Mouse (Mus musculus): ENCODE data around the gene Zic1. TPM values are rescaled to one million over a fixed set of nuclear protein-coding genes. Genes with fewer than 3 reads are reported as not detected.

Gene Zic1
- not detected in 2 replicates for total RNA-seq (2021)
- long read RNA-seq = 0 reads

- no peak for DNase-seq
Measured at GRCm38 (mm10) chr9:91365664-91366063, at the start of gene Zic1. Gene Zic1, minus strand, starts transcription at chr9:91365810.

- DNase-seq = no peak
Measured at GRCm38 (mm10) chr9:91414007-91414661, 48.5 kb upstream of the Zic1 start.

DNA sequence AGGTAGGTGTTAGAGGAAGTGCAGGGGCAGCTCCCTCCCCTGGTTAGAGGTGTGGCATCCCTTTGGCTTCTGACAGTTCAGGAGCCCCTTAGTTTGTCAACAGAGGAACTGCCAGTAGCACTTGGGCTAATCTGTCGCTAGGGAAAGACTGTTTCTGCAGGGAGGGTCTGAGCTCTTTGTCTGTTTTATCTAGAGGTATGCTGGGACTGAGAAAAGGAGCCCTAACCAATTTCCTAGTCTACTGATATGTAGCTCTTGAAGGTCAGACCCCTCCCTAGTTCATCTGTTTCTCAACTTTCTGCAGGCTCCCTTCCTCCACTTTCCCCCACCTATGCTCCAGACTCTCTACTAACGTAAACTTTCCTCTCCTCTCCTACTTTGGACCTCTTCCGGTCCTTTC lies 44.2 kb upstream of the Zic1 start:
- no peak for DNase-seq

DNA sequence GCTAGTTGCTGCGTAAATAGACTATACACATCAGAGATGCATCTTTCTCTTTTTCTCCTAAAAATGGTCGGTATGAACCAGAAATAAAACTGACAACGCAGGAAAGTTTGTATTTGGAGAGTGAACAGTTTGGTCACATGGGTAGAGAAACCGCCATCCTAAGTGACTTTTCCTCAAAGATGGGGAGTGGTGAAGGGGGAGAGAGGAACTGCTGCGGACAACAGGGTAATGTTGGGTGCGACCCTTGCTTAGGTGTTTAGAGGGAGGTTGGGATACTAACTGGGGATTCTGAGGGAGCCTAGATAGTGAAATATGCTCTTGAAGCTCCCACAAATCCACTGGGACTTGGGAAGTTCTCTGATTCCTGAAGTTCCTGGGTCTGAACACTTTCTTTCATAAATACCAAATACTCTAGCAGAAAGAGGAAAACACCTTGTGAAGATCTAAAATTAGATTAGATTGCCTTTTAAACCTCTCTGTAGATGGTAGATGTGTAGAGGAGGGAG lies 40.7 kb upstream of the Zic1 start:
- DNase-seq = no peak

DNA sequence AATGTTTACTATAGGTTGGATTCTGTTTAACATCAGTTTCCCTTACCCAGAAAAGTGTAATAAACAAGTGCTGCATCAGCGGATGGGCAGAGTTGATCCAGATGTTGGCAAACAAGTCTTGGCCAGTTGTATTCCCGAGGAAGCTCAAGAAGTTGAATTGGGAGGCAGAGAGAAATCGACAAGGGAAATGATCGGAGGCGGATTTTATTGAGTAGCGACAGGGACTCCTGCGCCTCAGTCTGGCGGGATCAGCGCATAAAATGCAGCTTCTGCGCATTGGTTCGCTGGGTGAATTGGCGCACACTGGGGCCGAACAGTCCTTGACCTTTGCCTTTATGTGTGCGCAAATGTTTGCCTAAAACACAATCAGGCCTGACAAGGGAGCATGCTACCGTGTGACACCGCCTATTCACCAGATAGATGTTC lies 40.2 kb upstream of the Zic1 start:
- DNase-seq = no peak

DNA sequence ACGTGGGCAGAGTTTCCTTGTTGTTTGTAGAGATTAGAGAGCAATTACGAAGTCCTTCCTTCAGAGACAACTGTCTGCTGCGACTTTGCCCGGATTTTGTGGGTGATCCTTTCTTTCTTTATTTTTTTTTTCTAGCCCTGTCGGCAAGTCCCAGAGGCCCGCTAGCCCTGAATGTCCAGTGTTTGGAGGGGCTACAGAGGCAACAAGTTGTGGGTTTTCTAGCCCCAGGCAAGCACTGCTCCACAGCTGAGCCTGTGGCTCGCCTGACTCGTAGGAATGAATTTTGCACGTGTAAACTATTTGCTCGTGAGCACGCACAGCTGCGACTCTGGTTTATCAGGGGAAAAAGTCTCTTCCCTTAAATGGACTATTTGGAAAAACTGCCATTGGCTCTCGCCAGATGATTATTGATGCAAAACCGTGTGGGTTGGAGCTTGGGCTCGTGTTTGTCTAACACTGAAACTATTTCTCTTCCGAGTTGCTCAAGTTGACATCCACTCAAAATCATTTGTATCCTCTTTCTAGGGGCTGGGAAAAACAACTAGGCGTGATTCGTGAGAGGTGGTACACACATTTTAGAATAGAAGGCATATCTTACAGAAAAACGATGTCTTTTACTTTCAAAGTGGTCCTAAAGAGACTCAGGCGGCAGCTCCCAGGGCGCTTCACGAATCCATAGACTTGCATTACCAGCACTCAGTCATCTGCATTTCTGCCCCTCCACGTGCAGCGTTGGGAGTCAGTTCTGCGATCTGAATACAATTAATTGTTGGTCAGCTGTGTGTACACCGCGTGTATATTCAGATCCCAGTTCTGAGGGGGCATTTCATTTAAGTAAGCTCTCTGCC lies 39.5 kb upstream of the Zic1 start:
- DNase-seq = no peak

DNA sequence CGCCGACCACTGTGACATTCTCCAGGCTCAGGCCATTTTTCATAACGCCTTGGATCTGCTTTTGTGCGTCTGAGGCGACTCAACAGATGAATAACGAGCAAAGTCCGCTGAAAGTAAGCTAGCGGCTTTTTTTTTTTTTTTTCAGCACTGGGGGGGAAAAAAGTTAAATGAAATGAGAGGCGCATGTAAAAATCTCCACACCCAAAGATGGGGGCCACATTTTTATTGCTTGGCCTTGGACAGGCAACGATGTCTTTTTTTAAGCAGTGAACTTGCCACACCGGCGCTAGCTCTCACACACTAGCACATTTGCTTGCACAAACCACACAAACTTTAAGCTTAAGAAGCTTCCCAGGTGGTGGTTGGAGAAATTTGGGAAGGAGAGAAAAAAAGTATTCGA lies 38.6 kb upstream of the Zic1 start:
- no peak for DNase-seq

- no peak for DNase-seq
Measured at GRCm38 (mm10) chr9:91401471-91401870, 35.9 kb upstream of the Zic1 start.

- DNase-seq = no peak
Measured at GRCm38 (mm10) chr9:91400482-91401093, 35.0 kb upstream of the Zic1 start.

DNA sequence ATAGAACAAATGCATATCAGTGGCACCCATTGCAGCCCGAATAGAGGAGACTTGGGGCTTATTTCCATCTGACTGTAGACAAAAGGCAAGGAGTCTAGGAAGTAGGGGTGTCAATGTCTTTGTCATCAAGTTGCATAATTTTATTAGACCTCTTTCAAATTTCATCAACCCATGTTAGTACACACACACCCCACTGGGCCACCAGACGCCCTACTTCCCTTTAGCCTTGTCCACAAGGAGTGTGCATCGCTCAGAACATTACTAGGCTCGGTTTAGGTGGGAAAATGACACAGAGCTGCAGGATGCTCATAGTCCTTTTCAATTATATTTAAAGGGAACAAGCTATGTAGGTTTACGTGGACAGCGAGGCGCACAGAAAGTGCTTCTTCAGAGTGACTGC lies 34.4 kb upstream of the Zic1 start:
- no peak for DNase-seq

DNA sequence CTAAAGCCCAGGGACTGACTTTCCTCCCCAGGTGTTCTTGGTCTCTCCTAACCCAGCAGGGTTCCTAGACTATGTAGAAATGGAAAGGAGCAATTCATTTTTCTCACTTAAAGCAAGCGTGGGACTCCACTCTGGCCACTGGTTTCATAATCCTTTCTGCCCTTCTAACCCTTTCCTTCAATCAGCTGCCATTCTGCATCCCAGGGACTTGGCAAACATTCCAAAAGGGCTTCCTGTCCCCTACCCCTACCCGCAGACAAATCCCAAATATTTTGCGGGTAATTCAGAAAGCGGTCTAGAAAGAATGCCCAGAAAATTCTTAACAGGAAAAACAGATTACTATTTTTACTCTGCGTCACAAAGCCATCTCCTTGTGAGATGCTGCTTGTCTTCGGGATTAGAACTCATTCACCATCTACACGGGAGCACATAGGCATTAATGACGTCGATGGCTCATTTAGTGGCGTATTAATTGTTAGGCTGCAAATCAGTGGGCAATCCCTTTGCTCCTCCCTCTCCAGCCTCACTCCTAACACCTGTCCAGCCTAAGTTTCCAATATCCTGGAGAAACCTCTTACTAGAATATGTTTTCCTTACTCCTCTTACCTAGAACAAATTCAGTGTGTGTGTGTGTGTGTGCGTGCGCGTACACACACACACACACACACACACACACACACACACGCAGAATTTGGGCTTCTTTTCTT lies 29.6 kb upstream of the Zic1 start:
- DNase-seq = no peak

DNA sequence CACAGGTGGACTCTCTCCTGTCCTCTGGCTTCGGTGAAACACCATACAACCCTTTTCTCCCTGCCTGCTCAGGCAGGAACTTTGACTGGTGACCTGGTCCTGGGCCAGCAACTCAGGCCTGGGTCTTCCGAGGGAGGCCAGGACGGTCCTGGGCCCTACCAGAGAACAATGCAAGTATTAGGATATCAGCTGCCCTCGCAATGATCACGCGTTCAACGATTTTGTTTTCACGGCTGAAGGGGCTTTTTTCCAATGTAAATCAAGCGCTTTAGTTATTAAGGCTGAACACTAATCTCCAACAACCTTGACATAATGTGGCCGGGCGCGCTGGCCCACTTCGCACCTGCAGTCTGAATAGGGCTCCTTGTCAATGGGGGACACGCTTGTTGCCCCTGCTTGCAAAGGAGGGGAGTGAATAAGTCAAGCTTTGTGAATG lies 28.6 kb upstream of the Zic1 start:
- no peak for DNase-seq

DNA sequence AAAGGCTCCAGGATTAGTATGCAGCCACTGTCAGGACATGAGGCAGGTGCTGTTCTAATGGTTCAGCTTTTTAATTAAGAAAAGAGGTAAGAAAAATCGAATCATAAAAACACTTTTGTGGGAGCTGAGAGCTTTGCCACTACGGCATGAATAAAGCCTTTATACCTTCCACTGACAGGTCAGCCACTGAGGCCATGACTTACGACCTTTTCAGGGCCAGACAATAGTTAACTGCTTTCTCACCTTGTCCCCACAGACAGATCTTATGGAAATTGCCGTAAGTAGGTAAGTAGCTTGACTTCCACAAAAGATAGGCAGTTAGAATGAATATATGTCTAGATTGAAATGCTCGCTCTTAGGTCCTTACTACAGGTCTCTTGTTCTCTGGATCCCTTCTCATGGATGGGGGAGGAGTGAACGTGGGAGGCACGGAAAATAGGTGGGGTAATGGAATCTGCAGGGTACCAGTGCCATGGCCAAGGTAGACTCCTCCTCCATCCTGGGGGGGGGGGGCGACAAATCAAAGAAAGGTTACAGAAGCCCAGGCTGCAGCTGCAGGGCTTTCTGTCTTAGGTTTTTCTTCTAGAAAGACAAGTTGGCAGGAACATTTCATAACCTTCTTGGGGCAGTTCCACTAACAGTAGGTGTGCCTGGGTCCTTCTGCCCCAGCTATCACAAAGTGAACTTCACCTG lies 27.9 kb upstream of the Zic1 start:
- no peak for DNase-seq

DNA sequence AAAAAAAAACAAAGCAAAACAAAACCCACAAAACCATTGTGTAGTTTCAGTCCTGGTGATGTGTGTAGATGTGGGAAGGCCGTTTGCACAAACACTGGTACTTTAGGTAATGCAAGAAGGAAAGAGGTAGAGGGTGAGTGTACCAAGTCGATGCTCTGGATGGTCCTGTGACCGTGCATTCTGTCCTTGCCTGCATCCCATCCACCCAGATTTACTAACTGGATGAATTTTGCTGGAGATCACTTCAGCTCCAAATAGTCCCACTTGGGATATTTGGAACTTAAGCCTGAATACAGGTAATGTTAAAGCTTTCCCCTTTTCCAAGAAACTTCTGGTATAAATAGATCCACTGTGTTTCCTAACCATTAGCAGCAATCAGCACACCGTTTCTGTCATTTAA lies 22.6 kb upstream of the Zic1 start:
- DNase-seq = no peak

- no peak for DNase-seq
Measured at GRCm38 (mm10) chr9:91387740-91388080, 22.1 kb upstream of the Zic1 start.

DNA sequence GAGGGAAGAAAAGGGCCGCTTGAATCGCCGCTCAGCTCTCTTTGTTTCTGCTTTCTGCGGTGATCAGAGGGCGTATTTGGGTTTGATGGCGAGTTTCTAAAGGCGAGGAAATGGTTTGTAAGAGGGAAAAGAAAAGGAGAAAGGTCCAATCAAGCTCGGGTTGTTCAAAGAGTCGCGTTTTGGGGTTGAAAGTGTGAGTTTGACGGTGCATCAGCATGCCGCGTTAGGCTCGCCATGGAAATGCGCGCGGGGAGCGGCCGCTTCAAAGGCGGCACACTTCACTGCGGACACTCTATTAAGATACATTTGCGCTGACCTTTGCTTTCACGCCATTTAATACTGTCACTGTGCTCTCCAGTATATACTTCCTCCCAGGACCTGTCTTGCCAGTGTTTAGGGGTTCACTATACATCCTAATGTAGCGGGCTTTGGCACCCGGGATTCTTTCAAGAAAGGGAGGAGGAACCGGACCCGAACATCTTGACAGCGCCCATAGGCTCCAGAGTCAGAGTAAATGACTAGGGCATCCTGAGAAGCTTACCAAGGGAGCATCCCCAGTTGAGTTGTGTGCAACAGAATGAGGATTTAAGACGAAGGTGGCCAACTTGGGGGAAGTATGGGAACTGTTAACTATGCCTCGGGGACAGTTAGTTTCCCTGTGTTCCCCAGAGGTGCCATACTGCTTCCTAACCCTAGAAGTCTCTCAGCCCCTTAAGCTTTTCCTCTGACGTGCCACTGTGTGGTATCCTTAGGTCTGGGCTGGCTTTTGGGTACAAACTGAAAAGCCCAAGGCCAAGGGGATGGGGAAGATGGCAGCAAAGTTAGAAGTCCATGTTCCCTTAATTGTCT lies 21.5 kb upstream of the Zic1 start:
- no peak for DNase-seq

GRCm38 (mm10) chr9:91386502-91386890 lies 20.9 kb upstream of the Zic1 start:
- no peak for DNase-seq

GRCm38 (mm10) chr9:91385561-91386430 lies 20.2 kb upstream of the Zic1 start:
- DNase-seq = no peak

GRCm38 (mm10) chr9:91384693-91385560 lies 19.3 kb upstream of the Zic1 start:
- no peak for DNase-seq

Data from adrenal gland, postnatal 25 days (tissue).